Mouse (Mus musculus) forebrain, postnatal 0 days (tissue): ENCODE measurements around the gene Tjp2. TPM values are rescaled to one million over a fixed set of nuclear protein-coding genes. Genes with fewer than 3 reads are reported as not detected.
A peak's percentile ranks its signal among the peaks of the same experiment; 100 is the strongest.

Experiments
- ATAC-seq: fragments of 200-750 bp; cut with Nextera tagmentation; 2 replicates; pipeline ENCODE4 v1.8.0; 2017; ENCODE audit warnings: mild to moderate bottlenecking, moderate library complexity
- DNase-seq: peaks from one replicate; pipeline ENCODE4 v3.0.0-alpha.2; 2015
- H3K27ac ChIP-seq: fragments of 300-500 bp; sonication (generic); 2 replicates; pipeline ENCODE4 v1.5.1; 2014; ENCODE audit warnings: low read depth, mild to moderate bottlenecking, antibody characterized with exemption, low read length, moderate library complexity, mixed read lengths
- H3K27me3 ChIP-seq: fragments of 300-500 bp; sonication (generic); 2 replicates; pipeline ENCODE4 v1.6.1; 2014; ENCODE audit warnings: mild to moderate bottlenecking, low read length, mixed read lengths; ENCODE audit not compliant: insufficient read depth
- H3K36me3 ChIP-seq: fragments of 300-500 bp; sonication (generic); 2 replicates; pipeline ENCODE4 v1.6.1; 2014; ENCODE audit warnings: mild to moderate bottlenecking, moderate library complexity; ENCODE audit not compliant: insufficient read depth
- H3K4me1 ChIP-seq: fragments of 300-500 bp; sonication (generic); 2 replicates; pipeline ENCODE4 v1.6.1; 2014; ENCODE audit warnings: antibody characterized with exemption; ENCODE audit not compliant: insufficient read depth
- H3K4me2 ChIP-seq: fragments of 300-500 bp; sonication (generic); 2 replicates; pipeline ENCODE4 v1.6.1; 2014; ENCODE audit warnings: low read depth, mild to moderate bottlenecking, moderate library complexity
- H3K4me3 ChIP-seq: fragments of 300-500 bp; sonication (generic); 2 replicates; pipeline ENCODE4 v1.5.1; 2014; ENCODE audit warnings: low read depth, low read length, mixed read lengths
- H3K9ac ChIP-seq: fragments of 300-500 bp; sonication (generic); 2 replicates; pipeline ENCODE4 v1.6.1; 2014; ENCODE audit warnings: mild to moderate bottlenecking
- H3K9me3 ChIP-seq: fragments of 300-500 bp; sonication (generic); 2 replicates; pipeline ENCODE4 v1.6.1; 2016; ENCODE audit warnings: low read length
- CTCF ChIP-seq: sonication (generic); IDR thresholded peaks from 2 replicates; pipeline ENCODE4 v1.5.1; 2016; ENCODE audit warnings: antibody characterized with exemption, control low read depth, low read depth
- WGBS: fragments of 180-500 bp; shearing (Covaris S2); extraction: QIAGEN DNeasy Blood & Tissue Kit; methylation state at CpG from one replicate; pipeline ENCODE4 v1.1.7; 2014; 5-methylcytosine and 5-hydroxymethylcytosine counted together
- polyA plus RNA-seq: library from polyadenylated mRNA; unstranded; fragments of >200 nt; fragmentation: Nextera tagmentation; extraction: Ambion mirVana; gene quantifications from 2 replicates; pipeline ENCODE4 v1.2.1, GENCODE M21; 2015
- total RNA-seq: library from RNA; depleted of rRNA; stranded (reverse); fragments of >200 nt; gene quantifications from 2 replicates; pipeline ENCODE4 v1.2.3, GENCODE M21; 2014

The Tjp2 gene
- total and polyA plus RNA-seq, 2 experiments from 2014 or later, result 8.8 to 15.5 TPM

GRCm38 (mm10) chr19:24264991-24265390 lies 40.2 kb upstream of the Tjp2 start:
- Histone ChIP-seq H3K27me3 (no peaks in the 10 kb centered on the region), H3K36me3 (peaks cover 12% of the 10 kb centered on the region), H3K9me3 (no peaks in the 10 kb centered on the region), H3K4me1 (no peaks in the 10 kb centered on the region), H3K9ac (no peak overlapping the region), H3K4me2 (no peak overlapping the region), H3K27ac (no peak overlapping the region), H3K4me3 (no peak overlapping the region)
- TF ChIP-seq CTCF, result peak; percentile 82
- 41% methylated on average over 7 of the region's 7 CpGs for WGBS
- DNase-seq (peak; percentile 83), ATAC-seq (peak; percentile 82)

DNA sequence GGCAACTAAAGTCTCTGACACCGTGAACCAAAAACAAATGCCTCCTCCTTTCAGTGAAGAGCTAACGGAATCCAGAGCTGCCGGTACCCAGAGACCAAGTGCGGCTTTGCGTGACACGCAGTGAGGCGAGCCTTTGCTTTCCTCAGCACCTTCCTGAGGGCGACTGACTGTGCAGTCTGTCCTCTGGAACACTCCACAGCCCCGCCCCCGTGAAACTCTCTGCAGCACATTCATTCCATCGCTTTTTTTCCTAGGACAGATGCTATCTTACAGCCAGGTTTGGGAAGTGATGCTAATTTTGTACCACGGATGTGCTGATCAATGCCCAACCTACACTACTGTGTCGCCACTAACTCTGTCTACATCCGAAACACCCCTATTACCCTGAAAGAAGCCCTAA lies 37.9 kb upstream of the Tjp2 start:
- 95% methylated on average over 14 of the region's 14 CpGs for WGBS
- peaks cover 12% of the 10 kb centered on the region for H3K36me3 ChIP-seq
- H3K4me2 ChIP-seq, result no peak overlapping the region
- H3K4me1 ChIP-seq, result no peaks in the 10 kb centered on the region
- no peak overlapping the region for H3K9ac ChIP-seq
- no peaks in the 10 kb centered on the region for H3K9me3 ChIP-seq
- no peak overlapping the region for H3K27ac ChIP-seq
- ATAC-seq (no peak), DNase-seq (no peak)
- no peak for TF ChIP-seq CTCF
- no peaks in the 10 kb centered on the region for H3K27me3 ChIP-seq
- no peak overlapping the region for H3K4me3 ChIP-seq

DNA sequence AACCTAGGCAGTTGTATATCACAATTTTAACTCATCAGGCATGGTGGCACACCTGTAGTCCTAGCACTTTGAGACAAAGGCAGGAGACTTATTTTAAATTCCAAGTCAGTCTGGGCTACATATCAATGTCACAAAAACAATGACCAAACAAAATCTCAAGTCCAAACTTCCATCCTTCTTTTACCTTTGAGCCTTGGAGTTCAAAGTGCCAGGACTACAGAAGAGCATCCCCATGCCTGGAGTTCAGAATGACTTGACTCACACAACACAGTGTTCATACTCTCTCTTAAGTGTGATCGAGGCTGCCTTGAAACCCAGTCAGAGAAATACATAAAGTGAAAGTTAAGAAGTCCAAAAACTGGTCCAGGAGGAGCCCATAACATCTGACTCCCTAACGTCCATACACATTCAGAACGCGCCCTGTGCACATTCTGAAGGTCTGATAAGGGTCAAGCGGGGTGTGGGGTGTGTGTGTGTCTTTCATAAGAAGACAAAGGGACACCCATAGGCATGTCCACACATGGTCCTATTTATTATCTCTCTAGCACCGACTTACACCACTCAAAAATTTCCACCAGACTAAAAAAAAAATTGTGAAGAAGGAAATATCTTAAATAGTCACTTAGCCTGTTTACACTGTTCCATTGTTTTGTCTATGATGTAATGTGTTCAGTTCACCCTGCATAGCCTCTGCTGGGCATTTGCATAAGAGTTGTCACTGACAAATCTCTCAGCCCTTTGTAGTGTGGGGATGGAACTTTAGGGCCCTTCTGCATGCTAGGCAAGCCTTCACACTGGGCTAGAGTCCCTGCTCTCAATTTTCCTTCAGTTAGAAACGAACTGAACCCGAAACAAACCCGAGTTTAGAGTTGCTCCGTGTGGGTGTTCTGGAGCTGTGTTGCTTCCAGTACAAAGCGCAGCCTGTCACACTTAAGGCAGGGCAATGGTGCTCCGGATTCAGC lies 34.8 kb upstream of the Tjp2 start:
- Histone ChIP-seq H3K9ac (no peak overlapping the region), H3K4me3 (no peak overlapping the region), H3K9me3 (no peaks in the 10 kb centered on the region), H3K27ac (0 out of 2 replicates have a peak overlapping the region, but pooled peaks have one; percentile 4), H3K4me2 (no peak overlapping the region), H3K27me3 (no peaks in the 10 kb centered on the region), H3K4me1 (no peaks in the 10 kb centered on the region), H3K36me3 (peaks cover 5% of the 10 kb centered on the region)
- WGBS, result 63% methylated on average over 12 of the region's 12 CpGs
- ATAC-seq, result peak; percentile 61
- no peak for DNase-seq
- TF ChIP-seq CTCF, result no peak

DNA sequence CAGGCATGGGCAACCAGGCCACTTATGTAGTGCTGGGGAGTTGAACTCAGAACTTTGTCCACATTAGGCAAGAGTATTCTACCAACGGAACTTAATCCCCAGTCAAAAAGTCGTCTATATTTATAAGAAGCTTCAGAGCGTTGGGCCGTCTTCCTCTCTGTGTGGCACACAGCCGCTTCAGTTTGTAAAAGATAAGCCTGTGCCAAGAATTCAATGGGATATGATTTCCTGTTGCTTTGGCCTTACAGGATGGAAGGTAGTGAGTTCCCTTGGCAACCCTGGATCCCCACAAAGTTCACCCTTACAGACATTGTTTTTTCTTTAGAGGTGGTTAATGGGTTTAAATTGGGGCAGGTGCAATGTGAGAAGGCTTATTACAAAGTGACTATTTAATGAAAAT lies 33.5 kb upstream of the Tjp2 start:
- no peaks in the 10 kb centered on the region for H3K4me1 ChIP-seq
- H3K9ac ChIP-seq, result no peak overlapping the region
- H3K9me3 ChIP-seq, result no peaks in the 10 kb centered on the region
- no peak overlapping the region for H3K4me2 ChIP-seq
- DNase-seq (no peak), ATAC-seq (no peak)
- H3K36me3 ChIP-seq, result peaks cover 5% of the 10 kb centered on the region
- whole genome bisulfite sequencing, result 73% methylated on average over 5 of the region's 5 CpGs
- H3K27me3 ChIP-seq, result no peaks in the 10 kb centered on the region
- no peak overlapping the region for H3K27ac ChIP-seq
- no peak for TF ChIP-seq CTCF
- no peak overlapping the region for H3K4me3 ChIP-seq

DNA sequence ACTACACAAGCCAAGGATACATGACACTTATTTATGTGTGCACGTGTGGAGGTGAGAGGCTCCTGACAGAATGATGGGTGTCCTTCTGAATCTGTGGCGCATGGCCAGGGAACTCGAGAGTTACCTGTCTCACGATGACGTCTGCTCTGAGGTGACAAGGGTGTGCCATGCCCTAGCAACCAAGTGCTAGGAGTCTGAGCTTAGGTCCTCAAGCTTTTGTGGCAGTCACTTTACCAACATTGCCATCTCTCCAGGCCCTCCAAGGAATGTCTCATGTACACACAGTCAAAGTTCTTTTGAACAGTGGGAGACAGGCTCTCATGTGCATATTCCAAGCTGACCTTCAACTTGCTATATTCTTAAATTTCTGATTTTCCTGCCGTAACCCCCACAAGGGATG lies 33.1 kb upstream of the Tjp2 start:
- no peaks in the 10 kb centered on the region for H3K9me3 ChIP-seq
- no peak overlapping the region for H3K4me3 ChIP-seq
- no peaks in the 10 kb centered on the region for H3K27me3 ChIP-seq
- no peak for ATAC-seq
- TF ChIP-seq CTCF, result no peak
- no peak overlapping the region for H3K9ac ChIP-seq
- H3K36me3 ChIP-seq, result peaks cover 5% of the 10 kb centered on the region
- no peaks in the 10 kb centered on the region for H3K4me1 ChIP-seq
- WGBS, result 96% methylated on average over 6 of the region's 6 CpGs
- no peak for DNase-seq
- no peak overlapping the region for H3K4me2 ChIP-seq
- no peak overlapping the region for H3K27ac ChIP-seq

DNA sequence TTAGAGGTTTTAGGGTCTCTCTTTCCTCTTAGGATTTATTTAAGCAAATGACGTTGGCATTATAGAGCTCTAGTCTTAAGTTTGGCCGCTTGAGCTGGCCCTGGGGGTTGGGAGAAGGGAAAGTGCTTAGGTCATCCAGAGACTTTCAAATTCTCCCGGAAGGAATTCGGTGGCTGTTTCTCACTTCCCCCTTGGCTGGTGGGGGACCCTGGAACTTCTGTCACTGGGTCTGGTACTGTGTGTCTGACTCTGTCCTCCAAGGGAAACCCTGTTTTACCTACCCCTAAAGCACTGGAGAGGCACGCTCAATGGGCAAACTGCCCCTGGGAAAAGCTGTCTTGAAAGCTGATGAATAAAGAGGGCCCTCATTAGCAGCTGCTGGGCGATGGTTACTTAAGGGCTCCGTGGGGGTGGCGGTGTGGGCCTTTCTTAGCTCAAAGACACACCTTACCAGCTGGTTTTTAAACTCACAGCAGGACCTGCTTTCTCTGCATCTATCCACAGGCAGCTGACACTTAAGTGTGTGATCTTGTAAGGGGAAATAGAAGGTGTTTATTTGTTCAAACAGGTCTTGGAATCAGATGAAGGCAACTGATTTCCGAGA lies 28.9 kb upstream of the Tjp2 start:
- Histone ChIP-seq H3K9ac (no peak overlapping the region), H3K4me3 (no peak overlapping the region), H3K4me2 (no peak overlapping the region), H3K4me1 (no peaks in the 10 kb centered on the region), H3K27me3 (no peaks in the 10 kb centered on the region), H3K36me3 (no peaks in the 10 kb centered on the region), H3K27ac (no peak overlapping the region), H3K9me3 (no peaks in the 10 kb centered on the region)
- ATAC-seq (no peak), DNase-seq (no peak)
- TF ChIP-seq CTCF, result no peak
- 15% methylated on average over 9 of the region's 9 CpGs for WGBS

DNA sequence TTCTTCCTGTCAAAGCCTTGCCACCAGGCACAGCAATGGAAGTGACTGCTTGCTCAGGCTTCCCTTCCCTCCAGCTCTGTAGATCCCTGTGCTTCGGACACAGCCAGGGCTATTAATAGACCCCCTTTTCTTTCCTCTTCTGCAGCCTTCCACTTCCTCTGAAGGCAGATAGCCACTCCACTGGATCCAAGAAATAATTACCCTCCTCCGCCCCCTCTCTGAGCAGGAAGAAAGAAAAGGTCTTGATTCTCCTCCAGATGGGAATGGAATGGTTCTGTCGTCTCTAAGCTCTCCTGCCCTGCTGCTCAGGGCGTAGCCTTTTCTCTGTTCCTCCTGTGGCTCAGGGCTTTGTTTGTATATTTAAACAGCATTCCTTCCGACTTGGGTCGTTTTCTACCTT lies 27.0 kb upstream of the Tjp2 start:
- H3K4me1 ChIP-seq, result no peaks in the 10 kb centered on the region
- no peak overlapping the region for H3K4me3 ChIP-seq
- no peak overlapping the region for H3K4me2 ChIP-seq
- H3K27me3 ChIP-seq, result no peaks in the 10 kb centered on the region
- H3K27ac ChIP-seq, result no peak overlapping the region
- WGBS, result 11% methylated on average over 6 of the region's 6 CpGs
- H3K36me3 ChIP-seq, result no peaks in the 10 kb centered on the region
- TF ChIP-seq CTCF, result no peak
- no peaks in the 10 kb centered on the region for H3K9me3 ChIP-seq
- ATAC-seq (no peak), DNase-seq (no peak)
- no peak overlapping the region for H3K9ac ChIP-seq
